ENCODE assay signal across 18 mouse cellular contexts in genomic region chr4:45482271-45482670, GRCm38 (mm10). TPM values are rescaled to one million over a fixed set of nuclear protein-coding genes. Genes with fewer than 3 reads are reported as not detected.
DNase-seq lines count a peak whose midpoint lies in the region; ATAC-seq lines count a peak whose summit lies in the region.
"Had no signal": no experiment of that assay in that cellular context is flagged by ENCODE, and none has a peak within 500 bp of the region (broad histone marks: within the 10 kb centered on the region; RNA-seq: fewer than 3 reads in every experiment).

No protein-coding gene starts in this region.

- no peak for DNase-seq in heart, adult 18-20 months
- no peak for DNase-seq in liver, embryonic 11.5 days (ENCODE audit: low spot score)
- DNase-seq in liver = no peak
- DNase-seq in adrenal gland, adult 2 months = no peak
- DNase-seq: adrenal gland, postnatal 14 days; cerebellum, adult 8-10 months; heart, postnatal 10 days; kidney, postnatal 14 days; lung, adult 2 months; midbrain, embryonic 14.5 days; right cerebral cortex, adult 18-20 months; thymus, postnatal 14 days had no signal

- no peak for ATAC-seq in heart, embryonic 14.5 days (ENCODE audit: insufficient number of reproducible peaks, insufficient read depth, low FRiP score, low read depth)
- no peak for ATAC-seq in liver, embryonic 11.5 days (replicated peaks; ENCODE audit: low FRiP score)
- ATAC-seq in liver, embryonic 12.5 days = no peak
- ATAC-seq in stomach, embryonic 16.5 days (ENCODE audit: insufficient read depth, low FRiP score) = peak; percentile 50; the same call in 1 of the 2 replicates
- ATAC-seq: CD4-positive, CD25-positive, alpha-beta regulatory T cell, adult 4 months; forebrain, embryonic 16.5 days had no signal

- 0 out of 2 replicates have a peak overlapping the region, but pooled peaks have one; percentile 6 for H3K9ac ChIP-seq in heart, embryonic 14.5 days (ENCODE audit: low read length)
- no peak overlapping the region for H3K9ac ChIP-seq in liver, embryonic 11.5 days (ENCODE audit: low read depth, low read length)
- H3K9ac ChIP-seq in liver, embryonic 12.5 days = peak overlapping the region; percentile 58
- no peak overlapping the region for H3K9ac ChIP-seq in stomach, embryonic 16.5 days (ENCODE audit: low read length)

- no peaks in the 10 kb centered on the region for H3K9me3 ChIP-seq in heart, embryonic 14.5 days (ENCODE audit: control insufficient read depth, low read length)
- no peaks in the 10 kb centered on the region for H3K9me3 ChIP-seq in liver, embryonic 11.5 days (ENCODE audit: control insufficient read depth, low read length)
- H3K9me3 ChIP-seq in liver, embryonic 12.5 days (replicated peaks) = no peaks in the 10 kb centered on the region
- H3K9me3 ChIP-seq in stomach, embryonic 16.5 days (replicated peaks; ENCODE audit: control insufficient read depth, low read length) = no peaks in the 10 kb centered on the region

- no peak overlapping the region for H3K4me3 ChIP-seq in heart, embryonic 14.5 days (ENCODE audit: control insufficient read depth in 1 of 2, insufficient read depth in 1 of 2, low read depth in 1 of 2, low read length in 2 of 2)
- H3K4me3 ChIP-seq in liver, embryonic 11.5 days (ENCODE audit: low read depth, low read length) = no peak overlapping the region
- H3K4me3 ChIP-seq in liver, embryonic 12.5 days = no peak overlapping the region
- no peak overlapping the region for H3K4me3 ChIP-seq in stomach, embryonic 16.5 days (replicated peaks; ENCODE audit: low read length)

- H3K36me3 ChIP-seq in heart, embryonic 14.5 days (ENCODE audit: control insufficient read depth, insufficient read depth, low read length) = peaks cover 10% of the 10 kb centered on the region; the same call in 1 of the 2 replicates
- H3K36me3 ChIP-seq in liver, embryonic 11.5 days (ENCODE audit: control insufficient read depth, insufficient read depth, low read length) = no peaks in the 10 kb centered on the region; the same call in 1 of the 2 replicates
- peaks cover 39% of the 10 kb centered on the region for H3K36me3 ChIP-seq in liver, embryonic 12.5 days
- H3K36me3 ChIP-seq in stomach, embryonic 16.5 days (ENCODE audit: control insufficient read depth, insufficient read depth, low read length) = no peaks in the 10 kb centered on the region

- H3K27ac ChIP-seq in heart, embryonic 14.5 days (replicated peaks in 1 of 2; ENCODE audit: control insufficient read depth in 1 of 2, insufficient read depth in 1 of 2, low read depth in 2 of 2, low read length in 2 of 2) = 0 out of 4 replicates have a peak overlapping the region, but pooled peaks of 1 of the 2 experiments have one; percentile 16
- H3K27ac ChIP-seq in liver, embryonic 11.5 days (ENCODE audit: low read depth, low read length) = peak overlapping the region; percentile 70
- H3K27ac ChIP-seq in liver, embryonic 12.5 days = peak overlapping the region; percentile 100
- H3K27ac ChIP-seq in stomach, embryonic 16.5 days (ENCODE audit: low read length) = peak overlapping the region; percentile 39; the same call in 1 of the 2 replicates
- H3K27ac ChIP-seq: macrophage had no signal

- no peaks in the 10 kb centered on the region for H3K27me3 ChIP-seq in heart, embryonic 14.5 days (ENCODE audit: control insufficient read depth, insufficient read depth, low read length)
- no peaks in the 10 kb centered on the region for H3K27me3 ChIP-seq in liver, embryonic 11.5 days (replicated peaks; ENCODE audit: control insufficient read depth, insufficient read depth, low read length)
- H3K27me3 ChIP-seq in liver, embryonic 12.5 days (replicated peaks) = no peaks in the 10 kb centered on the region
- H3K27me3 ChIP-seq in stomach, embryonic 16.5 days (ENCODE audit: control insufficient read depth, insufficient read depth, low read length) = no peaks in the 10 kb centered on the region

- H3K4me2 ChIP-seq in heart, embryonic 14.5 days (ENCODE audit: low read length) = no peak overlapping the region
- no peak overlapping the region for H3K4me2 ChIP-seq in liver, embryonic 11.5 days
- peak overlapping the region; percentile 62 for H3K4me2 ChIP-seq in liver, embryonic 12.5 days
- no peak overlapping the region for H3K4me2 ChIP-seq in stomach, embryonic 16.5 days (ENCODE audit: low read depth, low read length)

- peaks cover 71 to 88% of the 10 kb centered on the region in 2 experiments for H3K4me1 ChIP-seq in heart, embryonic 14.5 days (ENCODE audit: control insufficient read depth in 2 of 2, insufficient read depth in 2 of 2, low read length in 2 of 2)
- H3K4me1 ChIP-seq in liver, embryonic 11.5 days (replicated peaks; ENCODE audit: control insufficient read depth, insufficient read depth, low read length) = peaks cover 46% of the 10 kb centered on the region
- H3K4me1 ChIP-seq in liver, embryonic 12.5 days = peaks cover 98% of the 10 kb centered on the region
- peaks cover 55% of the 10 kb centered on the region for H3K4me1 ChIP-seq in stomach, embryonic 16.5 days (ENCODE audit: control insufficient read depth, insufficient read depth, low read length)

- WGBS in heart, embryonic 14.5 days = 81% methylated on average over 13 of the region's 13 CpGs
- 93% methylated on average over 13 of the region's 13 CpGs for WGBS in liver, embryonic 11.5 days
- WGBS in liver, embryonic 12.5 days (ENCODE audit: insufficient replicate concordance) = 87% methylated on average over 13 of the region's 13 CpGs
- WGBS in stomach, embryonic 16.5 days = 65% methylated on average over 13 of the region's 13 CpGs

RNA-seq across cellular contexts. Expression of gene Shb, which starts 50.0 kb away (rescaled TPM):
- polyA plus RNA-seq in heart, embryonic 14.5 days (2014; fragmentation: Nextera tagmentation; extraction: Ambion mirVana) = 15.3 and 19.0 TPM in 2 replicates
- total RNA-seq in heart, adult 18-20 months (2021) = 10 to 100 TPM; 32.5 to 45.3 TPM
- 6.1 and 6.2 TPM in 2 replicates for polyA plus RNA-seq in liver, embryonic 11.5 days (2014; fragmentation: Nextera tagmentation; extraction: Ambion mirVana)
- 8.7 and 9.9 TPM in 2 replicates for polyA plus RNA-seq in liver, embryonic 12.5 days (2016; fragmentation: Nextera tagmentation; extraction: Ambion mirVana)
- polyA plus RNA-seq in stomach, embryonic 16.5 days (2015; fragmentation: Nextera tagmentation; extraction: Ambion mirVana) = 2.1 and 2.7 TPM in 2 replicates
- total RNA-seq in adrenal gland, adult 2 months (2021) = 100 to 1,000 TPM in 1 of 2 experiments, 10 to 100 TPM in 1; 48.7 to 154 TPM
- polyA plus RNA-seq in adrenal gland, adult 2 months (2012; rRNA removed) = 71.0 and 106 TPM in 2 replicates

Comparison
In these comparisons a context has a peak if more than half of its experiments do, and no peak if none do; other contexts are left out.
1. H3K9ac ChIP-seq: peak in heart, embryonic 14.5 days (single experiment) and liver, embryonic 12.5 days (single experiment); none in liver, embryonic 11.5 days (single experiment) and stomach, embryonic 16.5 days (single experiment).